Comparison of ENCODE assay signal across 8 mouse cellular contexts in genomic region chr9:107770037-107770373, GRCm38 (mm10). TPM values are rescaled to one million over a fixed set of nuclear protein-coding genes. Genes with fewer than 3 reads are reported as not detected.
DNase-seq lines count a peak whose midpoint lies in the region; ATAC-seq and TF ChIP-seq lines count a peak whose summit lies in the region.

No protein-coding gene starts in this region.

- peak overlapping the region; percentile 86 for H3K4me3 ChIP-seq in kidney, embryonic 16.5 days (ENCODE audit: low read length)
- peak overlapping the region; percentile 100 for H3K4me3 ChIP-seq in hindbrain, postnatal 0 days (ENCODE audit: low read length)

- peak overlapping the region; percentile 70 for H3K4me2 ChIP-seq in kidney, embryonic 16.5 days (replicated peaks; ENCODE audit: low read depth, low read length)
- peak overlapping the region; percentile 62 for H3K4me2 ChIP-seq in hindbrain, postnatal 0 days (ENCODE audit: low read depth, low read length)

- 1% methylated on average over 9 of the region's 9 CpGs for WGBS in kidney, embryonic 16.5 days
- 1% methylated on average over 9 of the region's 9 CpGs for WGBS in hindbrain, postnatal 0 days

- no peaks in the 10 kb centered on the region for H3K9me3 ChIP-seq in kidney, embryonic 16.5 days (ENCODE audit: low read length)
- no peaks in the 10 kb centered on the region for H3K9me3 ChIP-seq in hindbrain, postnatal 0 days (ENCODE audit: low read length)

- TF ChIP-seq CTCF in hindbrain, postnatal 0 days (IDR thresholded peaks at IDR 0.05; ENCODE audit: low read depth), result no peak

- no peak for ATAC-seq in kidney, embryonic 16.5 days (ENCODE audit: low FRiP score, low TSS enrichment)
- no peak for ATAC-seq in hindbrain, postnatal 0 days
- no peak for ATAC-seq in activated CD4-positive, CD25-positive, alpha-beta regulatory T cell, adult 4 months

- H3K27ac ChIP-seq in kidney, embryonic 16.5 days (ENCODE audit: low read length), result peak overlapping the region; percentile 90
- peak overlapping the region; percentile 98 for H3K27ac ChIP-seq in hindbrain, postnatal 0 days

- H3K9ac ChIP-seq in kidney, embryonic 16.5 days (replicated peaks; ENCODE audit: low read length), result peak overlapping the region; percentile 99
- H3K9ac ChIP-seq in hindbrain, postnatal 0 days (replicated peaks; ENCODE audit: low read length), result peak overlapping the region; percentile 100

- DNase-seq in kidney, adult 11 months, result no peak
- DNase-seq in c-Kit-negative CD71-positive TER-119-positive erythroid progenitor cells, embryonic 14.5 days (ENCODE audit: low read depth, low spot score), result peak; percentile 30
- DNase-seq in hindbrain, postnatal 0 days (ENCODE audit: low spot score), result no peak
- DNase-seq in naive thymus-derived CD4-positive, alpha-beta T cell, adult 2 months (ENCODE audit: low read depth), result peak; percentile 24
- no peak for DNase-seq in left cerebral cortex, adult 18-20 months (ENCODE audit: low spot score in 2 of 2)
- DNase-seq in thymus, postnatal 36 days, result no peak

- H3K27me3 ChIP-seq in kidney, embryonic 16.5 days (ENCODE audit: insufficient read depth, low read length), result no peaks in the 10 kb centered on the region
- no peaks in the 10 kb centered on the region for H3K27me3 ChIP-seq in hindbrain, postnatal 0 days (ENCODE audit: insufficient read depth, low read length)

- peaks cover 52% of the 10 kb centered on the region for H3K36me3 ChIP-seq in kidney, embryonic 16.5 days (ENCODE audit: insufficient read depth, low read length)
- H3K36me3 ChIP-seq in hindbrain, postnatal 0 days (ENCODE audit: insufficient read depth, low read length), result peaks cover 48% of the 10 kb centered on the region

- H3K4me1 ChIP-seq in kidney, embryonic 16.5 days (ENCODE audit: insufficient read depth, low read length), result peaks cover 15% of the 10 kb centered on the region
- H3K4me1 ChIP-seq in hindbrain, postnatal 0 days (ENCODE audit: insufficient read depth, low read length), result 0 out of 2 replicates have a peak, but pooled peaks cover 3% of the 10 kb centered on the region

RNA-seq across cellular contexts. Expression of gene Rbm5, which starts 0.8 kb away (rescaled TPM):
- polyA plus RNA-seq in kidney, embryonic 16.5 days (2015; fragmentation: Nextera tagmentation; extraction: Ambion mirVana), result 203 and 214 TPM in 2 replicates
- total RNA-seq in hindbrain, postnatal 0 days (2014; rRNA removed), result 85.5 and 149 TPM in 2 replicates
- polyA plus RNA-seq in hindbrain, postnatal 0 days (2015; fragmentation: Nextera tagmentation; extraction: Ambion mirVana), result 142 and 148 TPM in 2 replicates
- 100 to 1,000 TPM; 299 to 310 TPM for polyA plus RNA-seq in activated CD4-positive, CD25-positive, alpha-beta regulatory T cell, adult 4 months (2017; shearing (Covaris generic))
- total RNA-seq in left cerebral cortex, adult 18-20 months (2021), result 100 to 1,000 TPM; 120 to 133 TPM

RNA-seq across cellular contexts. Expression of gene Sema3f, which starts 59.7 kb away (rescaled TPM):
- 20.9 and 25.7 TPM in 2 replicates for polyA plus RNA-seq in kidney, embryonic 16.5 days (2015; fragmentation: Nextera tagmentation; extraction: Ambion mirVana)
- total RNA-seq in hindbrain, postnatal 0 days (2014; rRNA removed), result 65.4 and 81.3 TPM in 2 replicates
- 7.5 and 8.7 TPM in 2 replicates for polyA plus RNA-seq in hindbrain, postnatal 0 days (2015; fragmentation: Nextera tagmentation; extraction: Ambion mirVana)
- polyA plus RNA-seq in activated CD4-positive, CD25-positive, alpha-beta regulatory T cell, adult 4 months (2017; shearing (Covaris generic)), result not detected
- total RNA-seq in left cerebral cortex, adult 18-20 months (2021), result 10 to 100 TPM; 13.1 to 13.9 TPM

Comparison
In these comparisons a context has a peak if more than half of its experiments do, and no peak if none do; other contexts are left out.
1. DNase-seq: peak in c-Kit-negative CD71-positive TER-119-positive erythroid progenitor cells, embryonic 14.5 days (single experiment) and naive thymus-derived CD4-positive, alpha-beta T cell, adult 2 months (single experiment); none in kidney, adult 11 months (single experiment), hindbrain, postnatal 0 days (single experiment), left cerebral cortex, adult 18-20 months (0 of 2) and thymus, postnatal 36 days (0 of 2).